Mouse (Mus musculus) cortical plate, adult 2 months (tissue): ENCODE data around the gene Mrm3.

Experiments used
- CTCF ChIP-seq: fragments of 200-500 bp; IDR thresholded peaks from 2 replicates; pipeline ENCODE4 v1.5.1; 2011; ENCODE audit warnings: mild to moderate bottlenecking, control low read depth, low read length; ENCODE audit not compliant: insufficient read depth; ENCODE audit errors: extremely low read depth
- POLR2A ChIP-seq: fragments of 200-500 bp; IDR thresholded peaks from 2 replicates; pipeline ENCODE4 v1.6.1; 2011; ENCODE audit warnings: mild to moderate bottlenecking, low read length, control low read depth; ENCODE audit not compliant: insufficient read depth; ENCODE audit errors: extremely low read depth

- no peak for TF ChIP-seq CTCF
- TF ChIP-seq POLR2A, result no peak
These were observed 46.5 kb upstream of the Mrm3 start for GRCm38 (mm10) chr11:76196977-76197469.
